Mouse (Mus musculus) kidney, postnatal 4 days (tissue): Measurements from ENCODE around the gene Plxnb1.

Experiments used
- DNase-seq, 2 experiments: peaks; one replicate each; pipeline ENCODE4 v3.0.0; 2021; ENCODE audit warnings: mixed read lengths in 2 of 2

Gene Plxnb1

GRCm38 (mm10) chr9:109167316-109167715 is 72.1 kb downstream of the Plxnb1 start:
- DNase-seq: no peak
